Mouse (Mus musculus): ENCODE measurements around the gene Macc1.

DNA sequence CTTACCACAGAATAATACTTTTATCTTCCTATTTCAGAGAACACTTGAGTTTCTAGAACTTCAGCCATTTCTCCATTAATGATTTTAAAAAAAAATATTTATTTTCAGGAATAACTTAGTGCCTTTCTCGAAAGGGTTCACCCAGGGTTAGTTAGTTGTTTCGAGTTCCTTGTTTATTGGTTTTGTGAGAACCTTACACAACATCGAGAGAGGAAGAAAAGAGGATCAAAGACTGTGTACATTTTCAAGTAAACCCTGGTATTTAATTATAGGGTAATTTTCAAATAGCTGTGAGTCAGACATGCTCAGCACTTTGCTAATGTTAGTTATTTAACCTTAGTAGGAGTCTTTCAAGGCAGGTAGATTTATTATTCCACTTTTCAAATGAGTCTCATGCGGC is 58.3 kb downstream of the Macc1 start:
- TF ChIP-seq POLR2A (IDR thresholded peaks at IDR 0.05; ENCODE audit: low read depth, low read length) (no peak), CTCF (IDR thresholded peaks at IDR 0.05; ENCODE audit: extremely low read depth, insufficient read length, insufficient replicate concordance, low read depth, low read length) (no peak)

Data from small intestine, adult 2 months (tissue).